Mouse (Mus musculus): ENCODE data around the gene Crlf3. TPM values are rescaled to one million over a fixed set of nuclear protein-coding genes. Genes with fewer than 3 reads are reported as not detected.

Crlf3 gene
- polyA plus RNA-seq, 1 experiment from 2014 or later = 57.1 TPM

- ATAC-seq (replicated peaks; ENCODE audit: insufficient number of reproducible peaks, low FRiP score, low TSS enrichment, low read depth) (no peak), DNase-seq (ENCODE audit: low spot score) (no peak)
- Histone ChIP-seq H3K9me3 (replicated peaks; ENCODE audit: control insufficient read depth, low read length) (no peaks in the 10 kb centered on the region), H3K4me3 (ENCODE audit: low read depth, low read length) (no peak overlapping the region), H3K4me1 (ENCODE audit: control insufficient read depth, insufficient read depth, low read length) (no peaks in the 10 kb centered on the region), H3K4me2 (ENCODE audit: low read depth, low read length) (no peak overlapping the region), H3K9ac (replicated peaks; ENCODE audit: low read length) (no peak overlapping the region), H3K27ac (replicated peaks; ENCODE audit: low read depth, low read length) (no peak overlapping the region), H3K36me3 (replicated peaks; ENCODE audit: control insufficient read depth, insufficient read depth, low read depth, low read length) (no peaks in the 10 kb centered on the region; the same call in 1 of the 2 replicates), H3K27me3 (ENCODE audit: control insufficient read depth, insufficient read depth, low read length) (no peaks in the 10 kb centered on the region)
- 95% methylated on average over 9 of the region's 9 CpGs for WGBS
Observed at GRCm38 (mm10) chr11:80056141-80056540, 24.6 kb downstream of the Crlf3 start.

- DNase-seq (ENCODE audit: low spot score) (no peak), ATAC-seq (replicated peaks; ENCODE audit: insufficient number of reproducible peaks, low FRiP score, low TSS enrichment, low read depth) (no peak)
- H3K4me2 ChIP-seq (ENCODE audit: low read depth, low read length) = no peak overlapping the region
- H3K4me1 ChIP-seq (ENCODE audit: control insufficient read depth, insufficient read depth, low read length) = no peaks in the 10 kb centered on the region
- WGBS = 86% methylated on average over 4 of the region's 4 CpGs
- H3K27ac ChIP-seq (replicated peaks; ENCODE audit: low read depth, low read length) = no peak overlapping the region
- H3K36me3 ChIP-seq (replicated peaks; ENCODE audit: control insufficient read depth, insufficient read depth, low read depth, low read length) = no peaks in the 10 kb centered on the region; the same call in 1 of the 2 replicates
- H3K4me3 ChIP-seq (ENCODE audit: low read depth, low read length) = no peak overlapping the region
- no peak overlapping the region for H3K9ac ChIP-seq (replicated peaks; ENCODE audit: low read length)
- H3K27me3 ChIP-seq (ENCODE audit: control insufficient read depth, insufficient read depth, low read length) = no peaks in the 10 kb centered on the region
- H3K9me3 ChIP-seq (replicated peaks; ENCODE audit: control insufficient read depth, low read length) = no peaks in the 10 kb centered on the region
Observed at GRCm38 (mm10) chr11:80054659-80055058, 26.1 kb downstream of the Crlf3 start.

GRCm38 (mm10) chr11:80053171-80053570 is 27.6 kb downstream of the Crlf3 start:
- DNase-seq (ENCODE audit: low spot score) (no peak), ATAC-seq (replicated peaks; ENCODE audit: insufficient number of reproducible peaks, low FRiP score, low TSS enrichment, low read depth) (no peak)
- H3K4me1 ChIP-seq (ENCODE audit: control insufficient read depth, insufficient read depth, low read length) = no peaks in the 10 kb centered on the region
- 92% methylated on average over 5 of the region's 5 CpGs for WGBS
- H3K4me2 ChIP-seq (ENCODE audit: low read depth, low read length) = no peak overlapping the region
- H3K36me3 ChIP-seq (replicated peaks; ENCODE audit: control insufficient read depth, insufficient read depth, low read depth, low read length) = no peaks in the 10 kb centered on the region; the same call in 1 of the 2 replicates
- no peak overlapping the region for H3K9ac ChIP-seq (replicated peaks; ENCODE audit: low read length)
- no peak overlapping the region for H3K27ac ChIP-seq (replicated peaks; ENCODE audit: low read depth, low read length)
- no peaks in the 10 kb centered on the region for H3K9me3 ChIP-seq (replicated peaks; ENCODE audit: control insufficient read depth, low read length)
- no peaks in the 10 kb centered on the region for H3K27me3 ChIP-seq (ENCODE audit: control insufficient read depth, insufficient read depth, low read length)
- no peak overlapping the region for H3K4me3 ChIP-seq (ENCODE audit: low read depth, low read length)

- H3K9me3 ChIP-seq (replicated peaks; ENCODE audit: control insufficient read depth, low read length) = no peaks in the 10 kb centered on the region
- H3K27me3 ChIP-seq (ENCODE audit: control insufficient read depth, insufficient read depth, low read length) = no peaks in the 10 kb centered on the region
- DNase-seq (ENCODE audit: low spot score) (no peak), ATAC-seq (replicated peaks; ENCODE audit: insufficient number of reproducible peaks, low FRiP score, low TSS enrichment, low read depth) (no peak)
- no peak overlapping the region for H3K4me2 ChIP-seq (ENCODE audit: low read depth, low read length)
- 71% methylated on average over 7 of the region's 7 CpGs for WGBS
- no peak overlapping the region for H3K4me3 ChIP-seq (ENCODE audit: low read depth, low read length)
- no peak overlapping the region for H3K27ac ChIP-seq (replicated peaks; ENCODE audit: low read depth, low read length)
- H3K9ac ChIP-seq (replicated peaks; ENCODE audit: low read length) = no peak overlapping the region
- H3K36me3 ChIP-seq (replicated peaks; ENCODE audit: control insufficient read depth, insufficient read depth, low read depth, low read length) = no peaks in the 10 kb centered on the region; the same call in 1 of the 2 replicates
- H3K4me1 ChIP-seq (ENCODE audit: control insufficient read depth, insufficient read depth, low read length) = no peaks in the 10 kb centered on the region
Observed at GRCm38 (mm10) chr11:80052456-80052855, 28.3 kb downstream of the Crlf3 start.

DNA sequence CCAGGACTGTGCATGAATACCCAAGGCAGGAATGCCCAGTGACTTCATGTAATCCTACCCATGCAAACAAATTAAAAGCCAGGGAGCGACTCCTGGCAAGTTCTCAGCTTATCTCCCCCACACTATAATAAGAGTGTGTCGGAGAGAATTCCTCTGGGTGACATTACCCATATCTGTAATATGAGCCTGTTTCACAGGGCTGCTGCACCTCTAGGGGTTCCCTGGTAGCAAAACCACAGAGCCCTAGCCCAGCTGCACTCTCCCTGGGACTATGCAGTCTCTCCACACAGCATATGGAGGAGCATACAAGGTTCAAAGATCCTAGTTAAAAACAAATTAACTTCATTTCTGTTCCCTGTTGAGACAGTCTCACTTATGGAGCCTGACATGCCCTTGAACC is 30.7 kb downstream of the Crlf3 start:
- Histone ChIP-seq H3K9me3 (replicated peaks; ENCODE audit: control insufficient read depth, low read length) (no peaks in the 10 kb centered on the region), H3K4me1 (ENCODE audit: control insufficient read depth, insufficient read depth, low read length) (no peaks in the 10 kb centered on the region), H3K4me3 (ENCODE audit: low read depth, low read length) (no peak overlapping the region), H3K36me3 (replicated peaks; ENCODE audit: control insufficient read depth, insufficient read depth, low read depth, low read length) (no peaks in the 10 kb centered on the region; the same call in 1 of the 2 replicates), H3K4me2 (ENCODE audit: low read depth, low read length) (no peak overlapping the region), H3K27me3 (ENCODE audit: control insufficient read depth, insufficient read depth, low read length) (no peaks in the 10 kb centered on the region), H3K27ac (replicated peaks; ENCODE audit: low read depth, low read length) (no peak overlapping the region), H3K9ac (replicated peaks; ENCODE audit: low read length) (no peak overlapping the region; the same call in 1 of the 2 replicates)
- DNase-seq (ENCODE audit: low spot score) (peak; percentile 13), ATAC-seq (replicated peaks; ENCODE audit: insufficient number of reproducible peaks, low FRiP score, low TSS enrichment, low read depth) (peak; percentile 67)
- WGBS = 46% methylated on average over 2 of the region's 2 CpGs

GRCm38 (mm10) chr11:80046856-80047255 is 33.9 kb downstream of the Crlf3 start:
- no peak overlapping the region for H3K4me2 ChIP-seq (ENCODE audit: low read depth, low read length)
- no peaks in the 10 kb centered on the region for H3K9me3 ChIP-seq (replicated peaks; ENCODE audit: control insufficient read depth, low read length)
- DNase-seq (ENCODE audit: low spot score) (no peak), ATAC-seq (replicated peaks; ENCODE audit: insufficient number of reproducible peaks, low FRiP score, low TSS enrichment, low read depth) (no peak)
- no peaks in the 10 kb centered on the region for H3K27me3 ChIP-seq (ENCODE audit: control insufficient read depth, insufficient read depth, low read length)
- no peak overlapping the region for H3K4me3 ChIP-seq (ENCODE audit: low read depth, low read length)
- H3K36me3 ChIP-seq (replicated peaks; ENCODE audit: control insufficient read depth, insufficient read depth, low read depth, low read length) = no peaks in the 10 kb centered on the region
- WGBS = 84% methylated on average over 7 of the region's 7 CpGs
- H3K27ac ChIP-seq (replicated peaks; ENCODE audit: low read depth, low read length) = no peak overlapping the region
- no peaks in the 10 kb centered on the region for H3K4me1 ChIP-seq (ENCODE audit: control insufficient read depth, insufficient read depth, low read length)
- no peak overlapping the region for H3K9ac ChIP-seq (replicated peaks; ENCODE audit: low read length)

GRCm38 (mm10) chr11:80043419-80043817 is 37.4 kb downstream of the Crlf3 start:
- Histone ChIP-seq H3K4me3 (ENCODE audit: low read depth, low read length) (no peak overlapping the region), H3K27me3 (ENCODE audit: control insufficient read depth, insufficient read depth, low read length) (no peaks in the 10 kb centered on the region), H3K4me1 (ENCODE audit: control insufficient read depth, insufficient read depth, low read length) (no peaks in the 10 kb centered on the region), H3K27ac (replicated peaks; ENCODE audit: low read depth, low read length) (no peak overlapping the region), H3K9me3 (replicated peaks; ENCODE audit: control insufficient read depth, low read length) (no peaks in the 10 kb centered on the region), H3K36me3 (replicated peaks; ENCODE audit: control insufficient read depth, insufficient read depth, low read depth, low read length) (no peaks in the 10 kb centered on the region), H3K4me2 (ENCODE audit: low read depth, low read length) (no peak overlapping the region), H3K9ac (replicated peaks; ENCODE audit: low read length) (no peak overlapping the region)
- DNase-seq (ENCODE audit: low spot score) (no peak), ATAC-seq (replicated peaks; ENCODE audit: insufficient number of reproducible peaks, low FRiP score, low TSS enrichment, low read depth) (no peak)
- 85% methylated on average over 8 of the region's 8 CpGs for WGBS

GRCm38 (mm10) chr11:80042615-80043418 is 38.0 kb downstream of the Crlf3 start:
- Histone ChIP-seq H3K4me3 (ENCODE audit: low read depth, low read length) (no peak overlapping the region), H3K9ac (replicated peaks; ENCODE audit: low read length) (no peak overlapping the region), H3K4me2 (ENCODE audit: low read depth, low read length) (no peak overlapping the region), H3K27ac (replicated peaks; ENCODE audit: low read depth, low read length) (no peak overlapping the region), H3K36me3 (replicated peaks; ENCODE audit: control insufficient read depth, insufficient read depth, low read depth, low read length) (no peaks in the 10 kb centered on the region), H3K27me3 (ENCODE audit: control insufficient read depth, insufficient read depth, low read length) (no peaks in the 10 kb centered on the region), H3K9me3 (replicated peaks; ENCODE audit: control insufficient read depth, low read length) (no peaks in the 10 kb centered on the region), H3K4me1 (ENCODE audit: control insufficient read depth, insufficient read depth, low read length) (no peaks in the 10 kb centered on the region)
- DNase-seq (ENCODE audit: low spot score) (peak; percentile 52), ATAC-seq (replicated peaks; ENCODE audit: insufficient number of reproducible peaks, low FRiP score, low TSS enrichment, low read depth) (no peak)
- 53% methylated on average over 10 of the region's 10 CpGs for WGBS
